Mouse (Mus musculus) myocyte (in vitro differentiated cells): ENCODE data around the gene Ccn6.
"Not testable (repeated sequence)": the region's sequence is repeated elsewhere in the genome, so short reads cannot be mapped to it uniquely, and the experiment has no call there.

Source experiments
- CEBPB ChIP-seq: IDR thresholded peaks from 2 replicates; pipeline ENCODE4 v1.6.1; 2011; ENCODE audit warnings: mild to moderate bottlenecking, moderate library complexity; ENCODE audit not compliant: poor library complexity, insufficient read depth, severe bottlenecking
- E2F4 ChIP-seq: IDR thresholded peaks from one replicate; pipeline ENCODE4 v1.6.1; 2011; ENCODE audit warnings: mild to moderate bottlenecking, control low read depth, moderate library complexity; ENCODE audit not compliant: insufficient read depth
- MAX ChIP-seq: IDR thresholded peaks from one replicate; pipeline ENCODE4 v1.6.1; 2011; ENCODE audit warnings: low read depth, mild to moderate bottlenecking, control low read depth
- MYOD1 ChIP-seq, 3 experiments: IDR thresholded peaks; one replicate each; pipeline ENCODE4 v1.6.1; 2011; ENCODE audit warnings: control low read depth in 2 of 3, low read depth in 2 of 3, mild to moderate bottlenecking in 2 of 3, moderate library complexity in 1 of 3; ENCODE audit not compliant: insufficient read length in 2 of 3, control insufficient read depth in 1 of 3
- MYOG ChIP-seq, 3 experiments: IDR thresholded peaks; one replicate each; pipeline ENCODE4 v1.6.1; 2011; ENCODE audit warnings: control low read depth in 2 of 3, low read depth in 2 of 3, mild to moderate bottlenecking in 2 of 3; ENCODE audit not compliant: insufficient read length in 2 of 3, control insufficient read depth in 1 of 3, insufficient read depth in 1 of 3
- POLR2A ChIP-seq: IDR thresholded peaks from one replicate; pipeline ENCODE4 v1.6.1; 2011; ENCODE audit warnings: low read depth, mild to moderate bottlenecking, control low read depth, moderate library complexity; ENCODE audit not compliant: insufficient read length
- POLR2AphosphoS2 ChIP-seq: IDR thresholded peaks from one replicate; pipeline ENCODE4 v1.6.1; 2011; ENCODE audit warnings: low read depth, control low read depth; ENCODE audit not compliant: insufficient read length
- REST ChIP-seq: IDR thresholded peaks from one replicate; pipeline ENCODE4 v1.6.1; 2011; ENCODE audit warnings: mild to moderate bottlenecking, control low read depth, moderate library complexity; ENCODE audit not compliant: insufficient read depth, insufficient read length
- SRF ChIP-seq: IDR thresholded peaks from one replicate; pipeline ENCODE4 v1.6.1; 2011; ENCODE audit warnings: low read depth; ENCODE audit not compliant: control insufficient read depth, insufficient read length
- TCF12 ChIP-seq: IDR thresholded peaks from one replicate; pipeline ENCODE4 v1.6.1; 2011; ENCODE audit warnings: mild to moderate bottlenecking, control low read depth; ENCODE audit not compliant: poor library complexity, insufficient read depth, severe bottlenecking
- TCF3 ChIP-seq: IDR thresholded peaks from one replicate; pipeline ENCODE4 v1.6.1; 2011; ENCODE audit warnings: low read depth, control low read depth; ENCODE audit not compliant: insufficient read length
- USF1 ChIP-seq: IDR thresholded peaks from one replicate; pipeline ENCODE4 v1.6.1; 2011; ENCODE audit warnings: low read depth, mild to moderate bottlenecking, control low read depth, moderate library complexity

- TF ChIP-seq POLR2A; SRF; MAX; MYOG (IDR thresholded peaks at IDR 0.05; ENCODE audit: control insufficient read depth in 1 of 3, insufficient read depth in 1 of 3, insufficient read length in 2 of 3, low read depth in 2 of 3); POLR2AphosphoS2; TCF12; E2F4; REST; USF1; MYOD1 (IDR thresholded peaks at IDR 0.05; ENCODE audit: control insufficient read depth in 1 of 3, insufficient read length in 2 of 3, low read depth in 2 of 3); TCF3; CEBPB: not testable (repeated sequence)
Observed at GRCm38 (mm10) chr10:39198216-39198615, 34.6 kb upstream of the Ccn6 start.
